Mouse (Mus musculus): Measurements from ENCODE around the gene Mxra7.

Gene Mxra7

GRCm38 (mm10) chr11:116816769-116817168 is 11.1 kb downstream of the Mxra7 start:
- no peak for DNase-seq

GRCm38 (mm10) chr11:116814884-116815415 is 12.9 kb downstream of the Mxra7 start:
- DNase-seq = peak; percentile 59

DNA sequence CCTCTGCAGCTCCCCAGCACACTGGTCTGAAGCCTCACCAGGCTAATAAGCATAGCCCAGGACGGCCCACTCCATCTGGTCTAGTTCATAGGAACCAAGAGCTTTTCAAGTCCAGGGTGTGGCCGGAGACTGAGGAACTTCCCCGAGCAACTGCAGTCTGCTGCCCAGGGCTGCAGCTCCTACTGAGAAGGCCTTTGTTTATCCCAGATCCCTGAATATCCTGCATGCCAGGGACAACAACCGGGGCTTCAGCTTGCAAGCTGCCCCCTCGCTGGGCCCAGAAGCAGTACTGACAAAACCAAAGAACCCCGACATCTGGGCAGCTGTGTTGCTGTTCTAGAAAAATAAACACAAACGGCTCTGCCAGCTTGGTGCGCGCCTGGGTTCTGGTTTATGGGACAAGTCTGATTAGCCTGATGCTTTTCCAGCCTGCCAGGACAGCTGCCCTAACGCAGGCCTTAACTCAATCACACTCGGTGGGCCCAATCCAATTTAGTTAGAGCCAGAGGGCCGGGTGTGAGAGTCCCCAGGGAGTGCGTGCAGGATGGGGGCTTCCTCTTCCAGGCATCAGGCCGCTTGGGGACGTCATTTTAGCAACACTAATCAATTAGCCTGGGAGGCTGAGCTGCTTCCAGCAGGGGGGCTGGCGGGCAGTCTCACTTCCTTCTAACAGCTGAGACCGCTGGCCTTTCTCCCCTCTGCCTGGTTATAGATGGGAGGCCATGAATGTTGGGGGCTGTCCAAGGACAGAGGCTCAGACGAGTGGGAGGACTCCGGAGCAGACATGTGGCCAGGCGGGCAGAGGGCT is 13.6 kb downstream of the Mxra7 start:
- peak; percentile 88 to 93 for DNase-seq

DNA sequence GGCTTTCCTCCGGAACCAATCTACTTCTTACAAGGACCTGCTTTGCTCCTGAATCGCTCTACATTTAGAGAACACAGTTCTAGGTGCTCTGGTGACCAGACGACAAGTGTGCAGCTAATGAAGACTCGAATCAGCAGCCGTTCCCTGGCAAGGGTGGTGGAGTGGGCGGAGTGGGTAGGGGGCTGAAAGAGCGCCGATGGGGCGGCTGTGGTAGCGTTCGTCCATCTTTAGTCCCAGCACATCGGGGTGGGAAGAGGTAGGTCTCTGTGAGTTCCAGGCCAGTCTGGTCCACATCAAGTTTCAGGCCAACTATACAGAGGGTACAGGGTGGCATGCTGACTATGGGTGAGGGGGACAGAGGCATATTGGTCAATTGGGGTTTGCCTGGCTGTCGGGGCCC is 14.2 kb downstream of the Mxra7 start:
- DNase-seq = peak; percentile 45 to 49

- DNase-seq = peak; percentile 79 to 86
Measured at GRCm38 (mm10) chr11:116812793-116813529, 14.9 kb downstream of the Mxra7 start.

- peak; percentile 95 to 96 for DNase-seq
Measured at GRCm38 (mm10) chr11:116810983-116811901, 16.6 kb downstream of the Mxra7 start.

- DNase-seq = peak; percentile 23 to 27
Measured at GRCm38 (mm10) chr11:116810528-116810927, 17.3 kb downstream of the Mxra7 start.

- DNase-seq = peak; percentile 26 to 35
Measured at GRCm38 (mm10) chr11:116809520-116809919, 18.3 kb downstream of the Mxra7 start.

DNA sequence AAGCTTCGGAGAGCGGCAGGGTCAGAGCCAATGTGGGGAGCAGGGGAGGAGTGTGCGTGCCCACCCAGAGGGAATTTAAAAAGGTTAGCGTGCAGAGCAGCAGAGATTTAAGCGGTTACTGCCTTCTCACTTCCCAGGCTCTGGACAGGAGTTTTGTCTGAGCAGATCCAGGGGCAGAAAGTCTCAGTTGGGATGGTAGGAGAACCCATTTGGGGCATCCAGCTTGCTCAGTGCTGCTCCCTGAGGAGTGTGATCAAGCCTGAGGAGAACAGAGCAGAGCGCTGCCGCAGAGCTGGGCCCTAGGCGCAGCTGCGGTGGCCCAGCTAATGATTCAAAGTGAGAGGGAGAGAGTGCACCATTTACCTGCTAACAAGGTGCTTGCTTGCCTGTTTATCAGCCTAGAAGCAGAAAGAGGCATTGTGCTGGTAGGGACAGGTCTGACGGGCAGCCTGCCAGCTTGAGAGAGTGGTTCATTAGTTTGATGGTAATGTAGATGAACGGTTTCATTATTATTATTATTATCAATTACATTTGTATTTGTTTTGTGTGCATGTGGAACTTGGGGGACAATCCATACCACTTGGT is 18.9 kb downstream of the Mxra7 start:
- peak; percentile 59 to 67 for DNase-seq

GRCm38 (mm10) chr11:116807938-116808606 is 19.8 kb downstream of the Mxra7 start:
- DNase-seq = peak; percentile 95

- DNase-seq = peak; percentile 43 to 51
Measured at GRCm38 (mm10) chr11:116807526-116807925, 20.3 kb downstream of the Mxra7 start.

GRCm38 (mm10) chr11:116807116-116807515 is 20.7 kb downstream of the Mxra7 start:
- peak; percentile 19 to 42 for DNase-seq

DNA sequence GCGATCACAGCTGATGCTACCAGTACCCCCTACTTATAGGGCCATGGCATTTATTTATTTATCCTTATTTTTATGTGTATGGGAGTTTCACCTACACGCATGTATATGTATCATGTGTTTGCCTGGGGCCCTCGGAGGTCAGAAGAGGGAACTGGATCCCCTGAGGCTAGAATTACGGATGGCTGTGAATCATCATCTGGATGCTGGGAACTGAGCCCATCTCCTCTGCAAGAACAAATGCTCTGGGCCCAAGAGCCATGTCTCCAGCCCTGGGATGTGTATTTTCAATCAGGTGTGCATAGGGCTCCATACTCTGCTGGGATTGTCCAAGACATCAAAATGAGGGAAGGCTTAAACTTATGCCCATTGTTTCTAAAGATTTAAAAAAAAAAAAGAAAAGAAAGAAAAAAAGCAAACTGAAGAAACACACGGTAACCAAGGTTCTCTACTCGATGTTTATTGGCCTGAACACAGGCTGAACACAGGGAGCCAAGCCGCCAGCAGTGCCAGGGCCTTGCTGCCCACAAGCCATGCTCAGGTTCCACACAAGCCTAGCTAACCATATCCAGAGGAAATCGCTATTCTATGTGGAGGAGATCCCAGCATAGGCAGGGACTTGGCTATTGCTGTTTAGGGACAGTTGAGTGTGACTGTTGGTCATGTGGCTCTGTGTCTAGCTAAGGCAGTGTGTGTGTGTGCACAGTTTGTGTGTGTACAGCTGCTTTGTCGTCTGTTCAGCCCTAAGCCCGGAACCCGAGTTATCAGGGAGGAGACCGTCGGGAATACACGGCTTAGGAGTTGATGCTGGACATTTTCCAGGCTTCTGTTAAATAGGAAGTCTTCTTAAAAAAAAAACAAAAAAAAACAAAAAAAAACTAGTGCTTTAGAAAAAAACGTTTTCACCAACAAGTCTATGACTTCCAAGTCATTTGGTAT is 21.4 kb downstream of the Mxra7 start:
- DNase-seq = peak; percentile 62 to 72

DNA sequence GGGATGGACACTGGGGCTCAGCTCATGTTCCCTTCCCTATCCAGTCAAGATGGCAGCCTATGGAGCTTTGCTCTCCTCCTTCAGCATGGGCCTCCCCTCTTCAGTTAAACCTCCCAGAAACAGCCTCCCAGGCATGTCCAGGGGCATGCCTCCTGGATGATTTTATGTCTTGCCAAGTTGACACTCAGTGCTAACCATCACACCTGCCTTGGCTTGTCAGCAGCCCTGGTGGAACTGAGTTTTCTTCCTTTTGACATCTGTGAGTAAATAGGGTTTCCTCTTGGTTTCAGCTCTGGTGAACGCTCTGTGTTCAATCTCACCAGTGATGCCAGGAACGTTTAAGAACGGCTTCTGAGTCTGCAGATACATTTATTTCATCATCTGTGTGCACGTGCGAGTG is 25.1 kb downstream of the Mxra7 start:
- no peak for DNase-seq

DNA sequence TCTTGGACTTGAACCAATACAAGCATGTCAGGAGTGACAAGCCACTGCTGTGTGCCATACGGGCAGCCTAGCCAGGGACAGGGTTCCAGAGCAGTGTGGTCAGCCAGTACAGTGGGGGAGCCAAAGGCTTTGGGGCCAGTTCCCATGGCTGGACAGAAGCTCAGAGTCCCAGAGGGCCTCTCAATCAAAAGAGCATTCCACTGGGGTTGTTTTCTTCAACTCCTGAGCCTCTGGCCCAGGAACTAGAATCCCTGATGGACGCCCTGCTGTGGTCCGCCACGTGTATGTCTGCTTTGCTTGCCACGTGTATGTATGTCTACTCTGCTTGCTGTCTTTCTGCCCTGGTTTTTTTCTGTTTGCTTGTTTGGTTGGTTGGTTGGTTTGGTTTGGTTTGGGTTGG is 26.7 kb downstream of the Mxra7 start:
- peak; percentile 31 to 40 for DNase-seq

DNA sequence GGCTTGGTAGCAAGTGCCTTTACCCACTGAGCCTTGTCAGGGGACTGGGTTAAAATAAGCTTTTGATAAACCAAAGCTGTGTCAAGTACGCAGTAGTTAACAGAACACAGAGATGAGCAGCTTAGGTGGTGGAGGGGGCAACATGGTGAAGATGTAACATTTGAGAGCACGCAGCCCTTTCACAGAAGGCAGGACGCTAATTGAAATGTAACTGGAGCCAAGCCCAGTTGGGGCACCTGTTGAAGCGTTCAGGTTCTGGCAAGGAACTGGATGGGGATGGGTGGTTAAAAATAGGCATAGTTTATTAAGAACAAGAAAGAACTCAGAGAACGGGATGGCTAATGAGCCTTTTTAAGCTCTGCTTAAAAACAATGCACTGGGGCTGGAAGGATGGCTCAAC is 28.5 kb downstream of the Mxra7 start:
- peak; percentile 88 to 92 for DNase-seq

DNA sequence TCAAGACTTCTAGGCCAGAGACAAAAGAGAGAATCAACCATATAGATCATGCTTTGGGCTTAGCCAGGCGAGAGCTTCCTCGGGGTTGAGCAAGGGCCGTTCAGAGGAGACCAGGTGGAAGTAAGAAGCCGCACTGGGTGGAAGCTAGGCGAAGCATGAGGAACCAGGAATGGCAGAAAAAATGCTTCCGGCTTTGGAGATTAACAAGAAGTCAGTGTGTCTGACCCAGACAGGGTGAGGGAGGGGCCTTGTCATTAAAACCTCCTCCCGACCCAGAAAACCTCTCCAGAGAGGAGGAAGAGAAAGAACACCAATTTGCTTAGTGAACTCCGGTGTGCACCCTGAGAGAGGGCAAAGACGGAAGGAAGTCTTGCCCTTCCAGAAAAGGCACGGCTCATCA is 43.6 kb downstream of the Mxra7 start:
- DNase-seq = no peak

DNA sequence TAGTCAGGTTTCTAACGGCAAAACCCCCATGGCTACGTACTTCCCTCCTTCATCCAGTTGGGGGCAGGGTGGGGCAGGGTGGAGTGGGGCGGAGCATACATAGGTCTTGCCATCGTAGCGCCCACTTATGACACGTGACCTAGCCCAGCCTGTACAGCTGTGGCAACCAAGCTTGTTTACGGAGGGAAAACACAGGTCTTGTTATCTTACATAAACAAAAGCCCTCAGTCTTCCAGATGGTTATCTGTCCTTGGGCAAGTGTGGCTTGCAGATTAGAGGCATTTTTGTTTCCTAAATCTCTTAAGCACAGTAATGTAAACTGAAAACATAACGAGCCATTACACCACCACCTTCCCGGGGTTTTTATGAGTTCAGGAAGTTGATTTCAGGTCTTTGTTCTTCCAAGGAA is 45.1 kb downstream of the Mxra7 start:
- DNase-seq = no peak

DNA sequence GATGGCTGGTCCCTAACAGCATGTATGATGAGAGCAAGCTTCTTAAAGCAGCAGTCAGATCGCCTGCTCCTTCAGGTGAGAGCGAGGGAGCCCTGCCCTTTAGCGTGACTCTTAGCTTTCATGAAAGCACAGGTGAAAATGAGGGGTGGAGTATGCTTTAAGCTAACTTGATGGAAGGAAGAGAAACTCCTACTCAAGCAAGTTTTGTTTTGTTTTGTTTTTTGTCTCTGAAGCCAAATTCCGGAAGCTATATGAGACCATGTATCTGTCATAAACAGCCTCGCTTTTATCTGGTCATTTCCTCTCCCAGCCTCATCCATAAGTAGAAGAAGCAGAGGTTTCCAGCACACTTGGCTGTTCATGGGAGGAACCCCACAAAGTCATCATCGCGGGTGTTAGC is 52.4 kb downstream of the Mxra7 start, which contains the start of gene St6galnac1:
Gene St6galnac1, minus strand, starts transcription at position 101 of the 400 bp plus-strand sequence.
- no peak for DNase-seq

- DNase-seq = no peak
Measured at GRCm38 (mm10) chr11:116773205-116773604, 54.6 kb downstream of the Mxra7 start.
